Mouse (Mus musculus): ENCODE data around the gene Nkx1-1.

DNA sequence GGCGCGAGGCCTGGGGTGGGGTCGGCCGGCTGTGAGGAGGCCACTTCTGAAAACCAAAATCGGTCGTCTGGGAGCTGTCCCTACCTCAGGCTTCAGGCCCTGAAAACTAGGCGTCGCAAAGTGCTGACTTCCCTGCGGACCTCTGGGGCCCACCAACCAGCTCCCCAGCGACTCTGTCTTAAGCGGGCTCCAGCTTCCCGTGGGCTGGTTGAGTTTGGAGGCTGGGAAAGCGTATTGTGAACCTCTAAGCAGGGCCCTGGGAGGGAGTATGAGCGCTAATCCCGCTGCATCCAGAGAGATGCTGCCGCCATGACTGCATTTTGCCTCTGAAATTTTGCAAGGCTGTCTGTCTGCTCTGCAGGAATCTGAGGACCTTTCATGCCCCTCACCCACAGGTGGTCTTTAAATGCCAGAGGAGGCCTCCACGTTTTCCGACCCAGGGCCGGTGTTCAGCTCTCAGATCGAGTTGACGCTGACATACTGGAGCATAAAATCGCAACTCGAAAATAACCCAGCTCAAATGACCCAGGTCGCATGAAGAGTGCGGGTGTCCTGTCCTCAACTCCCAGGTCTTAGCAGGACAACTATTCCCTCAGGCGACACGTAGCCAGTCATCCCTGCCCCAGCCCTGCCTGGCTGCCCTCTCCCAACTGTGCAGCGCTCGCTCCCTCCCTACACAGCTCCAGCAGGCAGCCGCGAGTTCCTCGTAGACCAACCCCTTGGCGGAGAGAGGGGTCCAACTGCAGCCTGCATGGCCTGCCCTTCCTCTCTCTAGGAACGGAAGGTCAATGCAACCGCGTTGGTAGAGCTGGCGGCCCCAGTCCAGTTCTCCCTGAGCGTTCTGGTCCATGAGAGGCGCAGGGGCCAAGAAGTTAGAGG lies 1.5 kb downstream of the Nkx1-1 start:
- TF ChIP-seq POLR2A (IDR thresholded peaks at IDR 0.05; ENCODE audit: insufficient read depth, low read depth, low read length) (no peak), CTCF (IDR thresholded peaks at IDR 0.05; ENCODE audit: insufficient read depth, low read depth, low read length) (0 out of 2 replicates have a peak, but pooled peaks have one; percentile 2)

Measured in olfactory bulb, adult 2 months (tissue).